Mouse (Mus musculus) embryonic fibroblast, embryonic 13.5 days (primary cell): Measurements from ENCODE around the gene Mmp10.

Source experiments
- CTCF ChIP-seq: IDR thresholded peaks from 2 replicates; pipeline ENCODE4 v1.5.1; 2011; ENCODE audit warnings: mild to moderate bottlenecking, control low read depth, low read length, moderate library complexity, borderline replicate concordance; ENCODE audit not compliant: insufficient read depth
- POLR2A ChIP-seq: IDR thresholded peaks from 2 replicates; pipeline ENCODE4 v1.6.1; 2011; ENCODE audit warnings: low read depth, mild to moderate bottlenecking, control low read depth, low read length, moderate library complexity

GRCm38 (mm10) chr9:7545471-7545870, 43.3 kb downstream of the Mmp10 start:
- TF ChIP-seq POLR2A = no peak
- TF ChIP-seq CTCF = no peak
